Mouse (Mus musculus): ENCODE measurements around the gene Ints7.

- TF ChIP-seq CTCF (conservative IDR thresholded peaks at IDR 0.05; ENCODE audit: insufficient read depth, insufficient read length, low read depth, low read length) (no peak), POLR2A (IDR thresholded peaks at IDR 0.05; ENCODE audit: low read depth, low read length) (no peak)
These were observed 42.2 kb downstream of the Ints7 start for GRCm38 (mm10) chr1:191617589-191617988.
